Mouse (Mus musculus) right cerebral cortex, adult 2 months (tissue): Measurements from ENCODE around the gene Gm4756.
"Not testable (repeated sequence)": the region's sequence is repeated elsewhere in the genome, so short reads cannot be mapped to it uniquely, and the experiment has no call there.

Experiments
- DNase-seq, 2 experiments: peaks; one replicate each; pipeline ENCODE4 v3.0.0; 2021 to 2022; ENCODE audit warnings: low spot score in 2 of 2

Gene Gm4756

GRCm38 (mm10) chr12:72654698-72655097 is 5.2 kb upstream of the Gm4756 start:
- peak; percentile 75 to 78 for DNase-seq

- DNase-seq = no peak
Observed at GRCm38 (mm10) chr12:72648921-72649320, 540 bp downstream of the Gm4756 start.

- DNase-seq = no peak
Observed at GRCm38 (mm10) chr12:72638025-72638424, 11.4 kb downstream of the Gm4756 start.

- DNase-seq = no peak
Observed at GRCm38 (mm10) chr12:72628751-72629150, 20.7 kb downstream of the Gm4756 start.

- no peak for DNase-seq
Observed at GRCm38 (mm10) chr12:72622853-72623496, 26.5 kb downstream of the Gm4756 start.

GRCm38 (mm10) chr12:72621441-72621840 is 28.0 kb downstream of the Gm4756 start:
- no peak for DNase-seq

GRCm38 (mm10) chr12:72620856-72621255 is 28.6 kb downstream of the Gm4756 start:
- DNase-seq = no peak

GRCm38 (mm10) chr12:72612053-72612452 is 37.4 kb downstream of the Gm4756 start:
- DNase-seq = no peak

- DNase-seq = not testable (repeated sequence)
Observed at GRCm38 (mm10) chr12:72598731-72599130, 50.7 kb downstream of the Gm4756 start.

- DNase-seq = no peak
Observed at GRCm38 (mm10) chr12:72594001-72594400, 55.5 kb downstream of the Gm4756 start.

- DNase-seq = no peak
Observed at GRCm38 (mm10) chr12:72592991-72593390, 56.5 kb downstream of the Gm4756 start.

GRCm38 (mm10) chr12:72585339-72585738 is 64.1 kb downstream of the Gm4756 start:
- no peak for DNase-seq

- DNase-seq = no peak
Observed at GRCm38 (mm10) chr12:72583099-72583498, 66.4 kb downstream of the Gm4756 start.

- no peak for DNase-seq
Observed at GRCm38 (mm10) chr12:72582021-72582420, 67.4 kb downstream of the Gm4756 start.

- DNase-seq = no peak
Observed at GRCm38 (mm10) chr12:72564281-72564795, 85.1 kb downstream of the Gm4756 start.

- no peak for DNase-seq
Observed at GRCm38 (mm10) chr12:72554347-72554746, 95.1 kb downstream of the Gm4756 start.

- DNase-seq = peak; percentile 59 to 70
Observed at GRCm38 (mm10) chr12:72538571-72538970, 110.9 kb downstream of the Gm4756 start.

GRCm38 (mm10) chr12:72536021-72536597 is 113.4 kb downstream of the Gm4756 start, which contains the start of gene Pcnx4:
Gene Pcnx4, plus strand, starts transcription at chr12:72536383.
- DNase-seq = peak; percentile 92 to 94

- no peak for DNase-seq
Observed at GRCm38 (mm10) chr12:72535599-72535998, 113.9 kb downstream of the Gm4756 start.

GRCm38 (mm10) chr12:72533986-72534385 is 115.5 kb downstream of the Gm4756 start:
- no peak for DNase-seq

GRCm38 (mm10) chr12:72532303-72532702 is 117.2 kb downstream of the Gm4756 start:
- no peak for DNase-seq
